Mouse (Mus musculus): ENCODE results near the gene Rp2. TPM values are rescaled to one million over a fixed set of nuclear protein-coding genes. Genes with fewer than 3 reads are reported as not detected.
"Not testable (repeated sequence)": the region's sequence is repeated elsewhere in the genome, so short reads cannot be mapped to it uniquely, and the experiment has no call there.

The Rp2 gene
- polyA plus RNA-seq, 1 experiment from 2014 or later: 19.7 TPM

GRCm38 (mm10) chrX:20391964-20392363 is 27.7 kb downstream of the Rp2 start:
- not testable (repeated sequence) for H3K4me2 ChIP-seq (replicated peaks); ATAC-seq (ENCODE audit: low FRiP score, low read depth); H3K4me1 ChIP-seq; H3K4me3 ChIP-seq; H3K9me3 ChIP-seq; H3K9ac ChIP-seq; H3K27me3 ChIP-seq (replicated peaks); H3K36me3 ChIP-seq; H3K27ac ChIP-seq
- WGBS: 95% methylated on average over 9 of the region's 9 CpGs

DNA sequence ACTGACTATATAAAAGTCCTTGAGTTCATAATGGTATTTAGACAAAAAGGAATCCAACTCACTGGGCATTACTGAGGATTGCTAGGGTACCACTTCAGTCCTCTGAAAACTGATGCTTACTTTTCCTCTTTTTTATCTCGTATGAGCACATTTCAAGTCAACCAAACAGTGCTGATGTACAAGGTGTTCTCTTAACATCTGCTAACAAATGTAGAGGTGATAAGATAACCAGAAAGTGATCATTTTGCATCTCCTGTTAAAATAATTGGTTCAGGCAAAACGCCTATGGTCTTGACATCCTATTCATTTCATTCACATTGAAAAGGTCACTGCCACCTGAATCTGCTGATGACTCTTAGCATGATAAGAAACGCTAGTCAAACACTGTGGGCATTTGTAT is 28.7 kb downstream of the Rp2 start:
- H3K36me3 ChIP-seq: no peaks in the 10 kb centered on the region
- no peaks in the 10 kb centered on the region for H3K27me3 ChIP-seq (replicated peaks)
- ATAC-seq (ENCODE audit: low FRiP score, low read depth): no peak
- H3K4me1 ChIP-seq: no peaks in the 10 kb centered on the region
- 81% methylated on average over 3 of the region's 3 CpGs for WGBS
- no peak overlapping the region for H3K9ac ChIP-seq
- no peak overlapping the region for H3K4me3 ChIP-seq
- no peak overlapping the region for H3K4me2 ChIP-seq (replicated peaks)
- H3K27ac ChIP-seq: no peak overlapping the region
- H3K9me3 ChIP-seq: no peaks in the 10 kb centered on the region

GRCm38 (mm10) chrX:20404068-20404467 is 39.8 kb downstream of the Rp2 start:
- Histone ChIP-seq H3K9me3 (no peaks in the 10 kb centered on the region), H3K4me2 (replicated peaks) (no peak overlapping the region)
- WGBS: 88% methylated on average over 4 of the region's 4 CpGs

GRCm38 (mm10) chrX:20406909-20407308 is 42.6 kb downstream of the Rp2 start:
- H3K9ac ChIP-seq: no peak overlapping the region
- H3K36me3 ChIP-seq: no peaks in the 10 kb centered on the region
- no peak overlapping the region for H3K4me2 ChIP-seq (replicated peaks)
- ATAC-seq (ENCODE audit: low FRiP score, low read depth): no peak
- no peak overlapping the region for H3K4me3 ChIP-seq
- H3K27me3 ChIP-seq (replicated peaks): no peaks in the 10 kb centered on the region
- no peaks in the 10 kb centered on the region for H3K4me1 ChIP-seq
- 92% methylated on average over 2 of the region's 2 CpGs for WGBS
- no peak overlapping the region for H3K27ac ChIP-seq
- no peaks in the 10 kb centered on the region for H3K9me3 ChIP-seq

More at GRCm38 (mm10) chrX:20404068-20404467, 39.8 kb downstream of the Rp2 start:
- Histone ChIP-seq H3K4me1 (no peaks in the 10 kb centered on the region), H3K4me3 (no peak overlapping the region), H3K27ac (no peak overlapping the region), H3K36me3 (no peaks in the 10 kb centered on the region), H3K27me3 (replicated peaks) (no peaks in the 10 kb centered on the region), H3K9ac (no peak overlapping the region)
- no peak for ATAC-seq (ENCODE audit: low FRiP score, low read depth)

DNA sequence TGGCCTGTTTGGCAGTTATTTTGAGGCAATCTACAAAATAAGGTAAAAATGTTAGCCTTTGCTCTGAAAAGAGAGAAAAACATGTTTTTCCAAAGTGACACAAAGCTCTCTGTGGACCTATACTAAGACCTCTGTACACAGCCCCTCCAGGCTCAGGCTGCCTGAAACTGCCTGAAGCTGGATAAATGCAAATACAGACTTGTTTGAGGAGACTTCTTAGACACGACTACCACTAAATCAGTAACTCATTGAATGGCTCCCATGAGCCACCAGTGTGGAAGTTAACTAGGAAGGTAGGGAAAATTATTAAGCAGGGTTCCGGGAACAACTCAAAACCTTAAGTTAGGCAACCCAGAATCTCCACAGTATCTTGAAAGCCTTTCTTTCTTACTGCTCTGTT is 43.4 kb downstream of the Rp2 start:
- ATAC-seq (ENCODE audit: low FRiP score, low read depth): no peak
- WGBS: 78% methylated on average over 2 of the region's 2 CpGs
- Histone ChIP-seq H3K4me2 (replicated peaks) (no peak overlapping the region), H3K4me1 (no peaks in the 10 kb centered on the region), H3K4me3 (no peak overlapping the region), H3K9ac (no peak overlapping the region), H3K27me3 (replicated peaks) (no peaks in the 10 kb centered on the region), H3K9me3 (no peaks in the 10 kb centered on the region), H3K27ac (no peak overlapping the region), H3K36me3 (no peaks in the 10 kb centered on the region)

DNA sequence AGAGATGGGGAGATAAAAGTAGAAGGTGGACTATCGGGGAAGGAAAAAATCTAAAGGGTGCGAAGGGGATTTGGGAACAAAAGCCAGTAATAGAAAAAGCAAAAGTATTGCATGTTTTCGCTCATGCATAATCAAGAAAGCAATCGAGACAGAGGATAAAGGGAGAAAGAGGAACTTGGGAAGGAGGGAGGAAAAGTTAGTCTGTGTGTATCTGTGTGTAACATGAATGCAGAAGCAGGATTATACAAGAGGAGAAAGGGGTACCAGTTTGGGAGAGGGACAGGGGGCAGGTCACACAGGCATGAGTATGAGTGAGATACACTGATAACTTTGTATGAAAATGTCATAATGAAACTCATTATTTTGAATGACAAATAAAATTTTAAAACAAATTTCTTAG is 47.1 kb downstream of the Rp2 start:
- no peak for ATAC-seq (ENCODE audit: low FRiP score, low read depth)
- Histone ChIP-seq H3K4me1 (no peaks in the 10 kb centered on the region), H3K9me3 (no peaks in the 10 kb centered on the region), H3K4me3 (no peak overlapping the region), H3K4me2 (replicated peaks) (no peak overlapping the region), H3K27ac (no peak overlapping the region), H3K9ac (no peak overlapping the region), H3K36me3 (no peaks in the 10 kb centered on the region), H3K27me3 (replicated peaks) (no peaks in the 10 kb centered on the region)
- 90% methylated on average over 4 of the region's 4 CpGs for WGBS

GRCm38 (mm10) chrX:20412221-20412620 is 47.9 kb downstream of the Rp2 start:
- Histone ChIP-seq H3K4me1 (no peaks in the 10 kb centered on the region), H3K9ac (no peak overlapping the region), H3K36me3 (no peaks in the 10 kb centered on the region), H3K4me3 (no peak overlapping the region), H3K27me3 (replicated peaks) (no peaks in the 10 kb centered on the region), H3K27ac (no peak overlapping the region), H3K9me3 (no peaks in the 10 kb centered on the region), H3K4me2 (replicated peaks) (no peak overlapping the region)
- WGBS: 82% methylated on average over 3 of the region's 3 CpGs
- ATAC-seq (ENCODE audit: low FRiP score, low read depth): no peak

- ATAC-seq (ENCODE audit: low FRiP score, low read depth): no peak
- Histone ChIP-seq H3K4me1 (no peaks in the 10 kb centered on the region), H3K27me3 (replicated peaks) (no peaks in the 10 kb centered on the region), H3K4me3 (no peak overlapping the region), H3K27ac (no peak overlapping the region), H3K9me3 (no peaks in the 10 kb centered on the region), H3K4me2 (replicated peaks) (no peak overlapping the region), H3K36me3 (no peaks in the 10 kb centered on the region), H3K9ac (no peak overlapping the region)
- WGBS: 56% methylated on average over 10 of the region's 10 CpGs
Observed at GRCm38 (mm10) chrX:20414885-20415622, 50.8 kb downstream of the Rp2 start.

- WGBS: 89% methylated on average over 2 of the region's 2 CpGs
- Histone ChIP-seq H3K9me3 (no peaks in the 10 kb centered on the region), H3K27ac (no peak overlapping the region), H3K36me3 (no peaks in the 10 kb centered on the region), H3K27me3 (replicated peaks) (no peaks in the 10 kb centered on the region), H3K4me3 (no peak overlapping the region), H3K9ac (no peak overlapping the region), H3K4me1 (no peaks in the 10 kb centered on the region), H3K4me2 (replicated peaks) (no peak overlapping the region)
- ATAC-seq (ENCODE audit: low FRiP score, low read depth): no peak
Observed at GRCm38 (mm10) chrX:20418461-20418860, 54.2 kb downstream of the Rp2 start.

DNA sequence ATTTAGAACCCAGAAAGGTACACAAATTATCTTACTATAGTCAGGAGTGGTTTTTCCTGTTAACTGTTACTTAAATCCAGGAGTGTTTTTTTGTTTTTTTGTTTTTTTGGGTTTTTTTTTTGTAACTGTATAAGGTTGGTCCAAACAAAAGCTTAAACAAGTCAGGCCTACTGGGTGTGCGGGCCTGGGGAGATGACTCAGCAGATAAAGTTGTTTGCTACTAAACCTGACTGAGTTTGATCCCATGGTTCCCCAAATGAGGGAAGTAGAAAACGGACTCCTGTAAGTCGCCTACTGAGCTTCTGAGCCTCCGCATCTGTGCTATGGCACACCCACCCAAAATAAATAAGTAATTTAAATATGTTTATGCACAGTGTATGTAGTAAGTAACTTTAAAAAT is 55.3 kb downstream of the Rp2 start:
- Histone ChIP-seq H3K9me3 (no peaks in the 10 kb centered on the region), H3K27me3 (replicated peaks) (no peaks in the 10 kb centered on the region), H3K9ac (no peak overlapping the region), H3K36me3 (no peaks in the 10 kb centered on the region), H3K4me3 (no peak overlapping the region), H3K4me2 (replicated peaks) (no peak overlapping the region), H3K27ac (no peak overlapping the region), H3K4me1 (no peaks in the 10 kb centered on the region)
- no peak for ATAC-seq (ENCODE audit: low FRiP score, low read depth)
- WGBS: 91% methylated on average over 4 of the region's 4 CpGs

DNA sequence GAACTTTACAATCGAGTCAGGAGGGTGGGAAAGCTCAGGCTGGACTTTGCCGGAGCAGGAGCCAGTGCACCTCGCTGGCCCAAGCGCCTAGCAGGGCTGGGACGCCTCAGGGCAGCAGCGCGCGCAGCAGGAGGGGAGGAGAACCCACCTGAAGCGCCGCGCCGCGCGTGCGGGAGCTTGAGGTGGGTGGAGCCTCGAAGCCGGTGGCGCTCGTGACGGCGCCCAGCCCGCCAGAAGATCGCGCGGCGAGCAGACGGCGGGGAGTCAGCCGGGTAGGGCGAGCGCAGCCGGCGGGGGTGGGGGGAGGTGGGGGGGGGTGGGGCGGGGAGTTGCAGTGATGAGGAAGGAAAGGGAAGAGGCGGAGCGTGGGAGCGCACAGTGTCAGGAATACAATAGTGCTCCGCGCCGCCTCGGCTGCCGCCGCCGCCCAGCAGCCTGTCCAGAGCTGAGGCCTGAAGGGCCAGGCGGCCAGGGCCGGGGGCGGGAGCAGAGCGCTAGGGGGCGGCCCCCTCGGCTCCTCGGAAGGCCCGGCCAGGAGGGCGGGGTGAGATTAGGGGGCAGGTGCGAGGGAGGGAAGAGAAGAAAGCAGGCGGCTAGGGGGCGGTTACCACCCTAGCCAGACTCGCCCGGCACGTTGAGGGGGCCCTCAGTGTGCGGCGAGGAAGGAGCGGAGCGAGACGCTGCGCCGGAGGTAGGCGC is 61.0 kb downstream of the Rp2 start, which contains the start of gene Jade3:
TSS of gene Jade3 (plus strand) at position 549 of the 699 bp plus-strand sequence.
- whole genome bisulfite sequencing: 19% methylated on average over 55 of the region's 67 CpGs

DNA sequence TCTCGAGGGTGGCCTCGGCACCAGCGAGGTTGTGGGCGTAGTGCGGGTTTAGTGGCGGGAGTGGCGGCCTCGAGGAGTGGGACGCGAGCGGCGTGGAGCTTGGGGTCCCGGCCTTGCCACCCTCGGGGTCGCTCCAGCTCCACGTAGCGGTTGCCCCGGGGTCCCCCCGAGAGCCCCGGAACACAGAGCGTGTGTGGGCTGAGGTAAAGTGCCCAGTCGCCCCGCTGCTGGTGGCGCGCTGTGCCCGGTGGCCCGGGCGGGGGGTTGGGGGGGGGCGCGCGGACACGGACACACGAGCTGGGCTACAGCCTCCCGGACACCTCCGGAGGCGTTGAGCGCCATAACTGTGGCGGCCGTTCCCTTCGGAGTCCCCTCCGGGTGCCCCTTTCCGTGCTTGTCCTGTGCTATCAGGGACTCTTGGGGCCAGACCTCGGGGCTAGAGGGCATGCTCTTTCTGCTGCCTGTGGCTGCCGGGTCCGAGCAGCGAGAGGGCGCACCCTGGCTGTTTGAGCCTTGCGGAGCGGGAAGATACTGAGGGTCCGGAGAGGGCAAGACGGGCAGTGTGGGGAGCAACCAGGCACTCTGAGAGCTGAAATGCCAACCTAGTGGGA is 61.7 kb downstream of the Rp2 start:
- Histone ChIP-seq H3K27ac (peak overlapping the region; percentile 68; the same call in 1 of the 2 replicates), H3K4me1 (no peaks in the 10 kb centered on the region), H3K4me3 (peak overlapping the region; percentile 67), H3K27me3 (replicated peaks) (no peaks in the 10 kb centered on the region), H3K36me3 (no peaks in the 10 kb centered on the region; the same call in 1 of the 2 replicates), H3K9me3 (no peaks in the 10 kb centered on the region), H3K4me2 (replicated peaks) (peak overlapping the region; percentile 59), H3K9ac (peak overlapping the region; percentile 66)
- 16% methylated on average over 49 of the region's 51 CpGs for WGBS
- peak; percentile 34 for ATAC-seq (ENCODE audit: low FRiP score, low read depth)

More for the DNA sequence above, 61.0 kb downstream of the Rp2 start, which contains the start of gene Jade3:
- Histone ChIP-seq H3K4me2 (replicated peaks) (peak within 1 kb of the TSS; percentile 59), H3K27me3 (replicated peaks) (no peaks in the 10 kb centered on the region), H3K4me3 (peak within 1 kb of the TSS; percentile 67), H3K36me3 (no peaks in the 10 kb centered on the region), H3K27ac (peak within 1 kb of the TSS; percentile 68), H3K9ac (peak within 1 kb of the TSS; percentile 66), H3K4me1 (no peaks in the 10 kb centered on the region), H3K9me3 (no peaks in the 10 kb centered on the region)
- peak; percentile 97 for ATAC-seq (ENCODE audit: low FRiP score, low read depth)

Data from neural tube, embryonic 12.5 days (tissue).